Mouse (Mus musculus): ENCODE measurements around the gene Dus1l.
"Not testable (repeated sequence)": the region's sequence is repeated elsewhere in the genome, so short reads cannot be mapped to it uniquely, and the experiment has no call there.

The Dus1l gene

GRCm38 (mm10) chr11:120795756-120796613 lies at the start of gene Dus1l:
Gene Dus1l (minus strand): TSS chr11:120796403.
- peak; percentile 85 to 97 for DNase-seq (ENCODE audit: low spot score in 2 of 2)

DNA sequence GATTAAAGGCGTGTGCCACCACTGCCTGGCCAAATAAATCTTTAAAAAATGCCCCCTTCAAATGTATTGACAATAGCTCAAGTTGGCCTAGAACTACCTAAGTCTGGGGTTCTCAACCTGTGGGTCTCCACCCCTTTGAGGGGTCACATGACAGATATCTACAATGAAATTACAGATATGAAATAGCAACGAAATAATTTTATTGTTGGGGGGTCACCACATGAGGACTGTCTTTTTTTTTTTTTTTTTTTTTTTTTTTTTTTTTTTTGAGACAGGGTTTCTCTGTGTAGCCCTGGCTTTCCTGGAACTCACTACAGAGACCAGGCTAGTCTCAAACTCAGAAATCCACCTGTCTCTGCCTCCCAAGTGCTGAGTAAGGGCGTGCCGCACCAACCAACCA lies 48.1 kb upstream of the Dus1l start:
- no peak for DNase-seq (ENCODE audit: low spot score in 2 of 2)

DNA sequence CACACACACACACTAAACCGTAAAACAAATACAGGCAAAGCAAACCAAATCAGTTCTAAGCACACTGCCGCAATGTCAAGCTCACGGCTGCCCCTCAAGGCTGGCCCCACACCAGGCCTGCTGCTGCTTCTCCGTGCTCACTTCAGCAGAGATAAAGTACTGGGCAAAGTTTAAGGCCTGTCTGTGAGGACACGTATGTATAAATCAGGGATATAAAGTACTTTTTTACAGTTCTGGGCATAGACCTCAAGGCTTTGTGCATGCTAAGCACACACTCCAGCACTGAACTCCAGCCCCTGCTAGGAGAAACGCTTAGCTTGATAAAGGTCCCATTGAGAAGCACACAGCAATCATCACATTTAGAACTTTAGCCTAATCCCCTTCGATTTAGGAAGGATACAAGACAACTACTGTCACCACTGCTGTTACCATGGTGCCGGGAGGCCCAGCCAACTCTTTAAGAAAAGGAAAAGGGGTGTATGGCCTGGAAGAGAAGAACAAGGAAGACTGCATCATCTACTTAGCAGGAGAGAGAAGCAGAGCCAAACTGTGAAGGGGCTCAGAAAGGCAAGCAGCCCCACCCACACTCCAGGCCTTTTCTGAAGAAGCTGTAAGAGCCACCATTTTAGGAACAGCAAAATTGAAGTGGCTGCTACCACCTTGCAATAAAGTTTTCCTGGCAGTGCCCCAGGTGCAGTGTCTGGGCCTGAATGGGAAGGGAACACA lies 37.5 kb upstream of the Dus1l start:
- no peak for DNase-seq (ENCODE audit: low spot score in 2 of 2)

GRCm38 (mm10) chr11:120832962-120833361 lies 36.8 kb upstream of the Dus1l start:
- not testable (repeated sequence) for DNase-seq (ENCODE audit: low spot score in 2 of 2)

- DNase-seq (ENCODE audit: low spot score in 2 of 2) = no peak
These were observed 35.6 kb upstream of the Dus1l start for GRCm38 (mm10) chr11:120831659-120832440.

DNA sequence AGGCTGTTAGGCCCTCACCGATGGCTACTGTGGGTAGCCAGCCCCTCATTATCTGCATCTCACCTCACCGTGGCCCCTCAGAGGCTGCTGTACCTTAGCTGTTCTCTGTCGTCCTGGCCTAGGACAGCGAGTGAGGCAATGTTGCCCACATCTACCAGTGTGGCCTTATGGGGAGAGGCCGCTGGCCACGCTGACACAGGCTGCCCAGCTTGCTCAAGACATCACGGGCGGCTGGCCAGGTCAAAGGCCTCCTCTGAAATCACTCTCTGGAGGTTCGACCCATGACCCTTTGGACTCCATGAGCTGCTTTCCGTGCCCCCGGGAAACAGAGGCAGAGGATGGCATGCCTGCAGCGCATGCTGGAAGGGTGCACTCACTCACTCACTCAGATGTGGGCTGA lies 34.5 kb upstream of the Dus1l start:
- no peak for DNase-seq (ENCODE audit: low spot score in 2 of 2)

DNA sequence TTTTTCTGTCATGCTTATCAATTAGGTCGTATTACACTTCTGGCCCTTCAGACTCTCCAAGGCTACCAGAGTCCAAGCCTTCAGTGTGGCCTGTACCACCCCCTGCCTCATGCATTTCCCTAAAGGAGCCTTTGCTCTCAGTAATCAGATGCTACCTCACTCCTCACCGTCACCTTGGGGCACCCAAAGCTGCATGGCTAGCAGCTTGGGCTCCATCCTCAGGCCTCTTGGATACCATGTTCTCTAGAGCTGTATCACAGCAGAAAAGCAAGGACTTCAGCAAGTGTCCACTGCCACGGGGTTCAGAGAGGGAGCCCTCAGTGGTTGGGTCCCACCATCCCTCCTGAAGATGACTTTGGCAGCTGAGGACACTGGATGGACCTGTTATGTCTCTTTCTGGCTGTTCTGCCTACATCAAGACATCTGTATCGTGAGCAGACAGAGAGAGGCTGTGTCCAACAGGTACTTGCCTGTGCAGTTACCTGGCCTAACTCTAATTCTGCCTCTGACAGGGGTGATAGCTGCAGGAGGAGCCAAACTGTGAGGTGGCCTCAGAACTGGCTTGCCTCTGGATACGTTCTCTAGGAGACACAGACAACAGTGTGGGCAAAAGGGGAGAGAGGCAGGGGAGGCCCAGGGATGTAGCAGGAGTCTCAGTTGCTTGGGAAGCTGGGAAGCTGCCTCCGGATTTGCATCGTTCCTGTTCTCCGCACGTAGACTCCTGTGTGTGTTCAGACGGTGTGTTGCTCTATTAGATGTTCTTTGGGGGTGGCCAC lies 33.7 kb upstream of the Dus1l start:
- no peak for DNase-seq (ENCODE audit: low spot score in 2 of 2)

DNA sequence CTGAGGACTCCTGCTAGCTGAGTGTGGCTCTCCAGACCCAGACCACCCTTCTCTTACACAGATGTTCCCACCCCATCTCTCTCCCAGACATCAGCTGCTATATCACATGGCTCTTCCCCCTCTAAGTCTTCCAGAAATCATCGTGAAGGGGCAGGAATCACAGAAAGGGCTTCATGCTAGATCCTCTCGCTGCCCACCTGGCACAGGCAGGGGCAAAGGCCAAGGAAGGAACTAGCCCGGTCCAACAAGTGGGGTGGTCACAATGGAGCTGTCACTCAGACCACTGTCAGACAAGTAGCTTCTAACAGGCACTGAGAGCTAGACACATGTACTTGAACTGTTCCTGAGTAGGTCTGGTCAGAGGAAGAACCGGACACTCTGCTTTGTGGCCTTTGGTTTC lies 32.2 kb upstream of the Dus1l start:
- no peak for DNase-seq (ENCODE audit: low spot score in 2 of 2)

GRCm38 (mm10) chr11:120826016-120826953 lies 30.1 kb upstream of the Dus1l start:
- DNase-seq (ENCODE audit: low spot score in 2 of 2) = no peak

- no peak for DNase-seq (ENCODE audit: low spot score in 2 of 2)
These were observed 29.2 kb upstream of the Dus1l start for GRCm38 (mm10) chr11:120825289-120825863.

DNA sequence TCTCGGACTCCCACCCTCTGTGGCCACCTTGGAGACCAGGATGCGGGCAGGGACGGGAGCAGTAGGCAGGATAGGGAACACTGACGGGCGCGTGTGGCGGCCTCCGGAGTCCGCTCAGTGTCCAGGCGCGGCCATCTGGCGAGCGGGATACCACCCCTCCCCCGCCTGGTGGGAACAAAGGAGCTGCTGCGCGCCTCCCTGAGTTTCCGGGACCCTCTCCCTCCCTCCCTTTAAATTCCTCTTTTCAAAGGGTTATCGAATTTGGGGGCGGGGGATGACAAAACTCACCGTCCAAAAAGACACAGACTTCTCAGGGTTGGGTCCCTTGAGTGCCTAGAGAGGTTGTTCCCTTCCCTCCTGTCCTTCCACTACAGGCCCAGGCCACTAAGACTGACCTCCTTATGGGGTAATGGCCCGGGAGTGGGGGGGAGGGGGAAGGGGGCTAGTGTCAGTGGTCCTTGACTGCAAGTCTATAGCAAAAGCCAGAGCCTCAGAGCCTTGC lies 28.6 kb upstream of the Dus1l start:
- DNase-seq (ENCODE audit: low spot score in 2 of 2) = no peak

- peak; percentile 94 to 98 for DNase-seq (ENCODE audit: low spot score in 2 of 2)
These were observed 28.0 kb upstream of the Dus1l start, which contains the start of gene Fasn for GRCm38 (mm10) chr11:120823956-120824786. Gene Fasn (minus strand): TSS chr11:120824547.

- DNase-seq (ENCODE audit: low spot score in 2 of 2) = no peak
These were observed 27.3 kb upstream of the Dus1l start for GRCm38 (mm10) chr11:120823551-120823947.

GRCm38 (mm10) chr11:120822831-120823550 lies 26.8 kb upstream of the Dus1l start:
- DNase-seq (ENCODE audit: low spot score in 2 of 2) = no peak

- DNase-seq (ENCODE audit: low spot score in 2 of 2) = no peak
These were observed 26.1 kb upstream of the Dus1l start for GRCm38 (mm10) chr11:120822321-120822720.

DNA sequence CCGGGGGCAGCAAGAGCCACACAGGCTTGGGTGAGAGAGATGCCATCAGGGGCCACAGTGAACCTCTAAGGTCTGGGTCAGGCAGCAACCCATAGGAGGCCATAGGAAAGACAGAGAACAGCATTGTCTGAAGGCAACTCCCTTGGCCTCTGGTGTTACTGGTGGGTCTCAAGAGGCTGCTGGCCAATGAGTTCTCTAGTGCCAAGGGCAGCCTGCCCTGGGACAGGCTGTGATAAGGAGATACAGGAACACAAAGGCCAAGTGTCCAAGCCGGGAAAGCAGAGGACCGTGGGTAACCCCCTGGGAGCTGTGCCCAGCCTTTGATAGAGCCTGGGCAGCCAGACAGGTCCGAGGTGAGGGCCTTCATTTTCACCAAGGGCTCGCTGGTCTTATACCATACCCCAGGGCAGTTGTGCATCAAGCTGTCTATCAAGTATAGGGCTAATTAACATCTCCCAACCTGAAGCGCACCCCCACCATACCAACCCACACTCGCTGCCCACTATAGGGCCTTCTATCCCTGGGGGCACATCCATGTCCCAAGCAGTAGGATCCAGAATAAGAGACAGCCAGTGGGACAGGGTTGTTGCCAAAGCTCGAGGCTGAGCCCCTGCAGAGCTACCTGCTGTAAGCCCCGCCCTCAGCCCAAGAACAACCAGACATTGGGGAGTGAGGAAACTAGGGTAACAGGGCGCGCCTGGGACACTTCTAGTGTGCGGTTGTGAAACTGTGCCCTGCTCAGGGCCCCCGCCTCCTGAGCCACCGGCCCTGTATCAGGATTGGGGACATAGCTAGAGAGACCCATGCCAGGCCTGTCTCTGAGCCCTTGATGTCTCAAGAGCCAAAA lies 25.1 kb upstream of the Dus1l start:
- peak in 1 of 2 experiments; percentile 26 for DNase-seq (ENCODE audit: low spot score in 2 of 2)

DNA sequence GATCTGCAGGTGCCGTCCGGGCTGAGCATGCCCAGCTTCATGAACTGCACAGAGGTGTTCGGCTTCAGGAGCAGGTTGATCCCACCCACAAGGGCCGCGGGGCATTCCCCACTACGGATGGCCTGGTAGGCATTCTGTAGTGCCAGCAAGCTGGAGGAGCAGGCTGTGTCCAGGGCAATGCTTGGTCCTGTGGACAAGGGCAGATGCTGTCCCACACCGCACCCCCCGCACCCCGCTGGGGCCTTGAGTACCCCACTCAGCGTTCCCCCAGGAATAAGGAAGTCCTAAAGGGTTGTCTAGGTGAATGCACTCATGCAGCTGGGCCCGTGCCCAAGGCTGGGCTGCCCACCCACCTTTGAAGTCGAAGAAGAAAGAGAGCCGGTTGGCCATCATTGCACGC lies 24.3 kb upstream of the Dus1l start:
- DNase-seq (ENCODE audit: low spot score in 2 of 2) = no peak

All from left cerebral cortex, adult 9 months (tissue).